Mouse (Mus musculus) liver, embryonic 11.5 days (tissue): ENCODE measurements at regions not wholly inside any gene's neighbourhood (a gene's known extent, or its start where the extent isn't known, plus 50 kb on each side); places are given as distances from the start of the nearest gene placed in this dataset.
A peak's percentile ranks its signal among the peaks of the same experiment; 100 is the strongest.

Source experiments
- ATAC-seq: fragments of 200-750 bp; cut with Nextera tagmentation; replicated peaks from 2 replicates; pipeline ENCODE4 v1.8.0; 2017; ENCODE audit warnings: moderate number of reproducible peaks, mild to moderate bottlenecking, moderate TSS enrichment, moderate library complexity; ENCODE audit not compliant: low FRiP score
- DNase-seq: peaks from one replicate; pipeline ENCODE4 v3.0.0-alpha.2; 2017; ENCODE audit warnings: low spot score
- H3K27ac ChIP-seq: fragments of 300-500 bp; sonication (generic); 2 replicates; pipeline ENCODE4 v1.5.1; 2014; ENCODE audit warnings: mild to moderate bottlenecking, low read depth, low read length, control low read depth
- H3K27me3 ChIP-seq: fragments of 300-500 bp; sonication (generic); replicated peaks from 2 replicates; pipeline ENCODE4 v1.6.1; 2014; ENCODE audit warnings: low read length, mixed read lengths; ENCODE audit not compliant: control insufficient read depth, insufficient read depth
- H3K36me3 ChIP-seq: fragments of 300-500 bp; sonication (generic); 2 replicates; pipeline ENCODE4 v1.6.1; 2014; ENCODE audit warnings: mild to moderate bottlenecking, low read length, moderate library complexity, mixed read lengths; ENCODE audit not compliant: control insufficient read depth, insufficient read depth
- H3K4me1 ChIP-seq: fragments of 300-500 bp; sonication (generic); replicated peaks from 2 replicates; pipeline ENCODE4 v1.6.1; 2014; ENCODE audit warnings: low read length, mixed read lengths; ENCODE audit not compliant: control insufficient read depth, insufficient read depth
- H3K4me2 ChIP-seq: fragments of 300-500 bp; sonication (generic); 2 replicates; pipeline ENCODE4 v1.6.1; 2014; ENCODE audit warnings: mild to moderate bottlenecking, control low read depth, moderate library complexity
- H3K4me3 ChIP-seq: fragments of 300-500 bp; sonication (generic); 2 replicates; pipeline ENCODE4 v1.5.1; 2014; ENCODE audit warnings: low read depth, low read length, control low read depth
- H3K9ac ChIP-seq: fragments of 300-500 bp; sonication (generic); 2 replicates; pipeline ENCODE4 v1.6.1; 2014; ENCODE audit warnings: low read depth, low read length, control low read depth
- H3K9me3 ChIP-seq: fragments of 300-500 bp; sonication (generic); 2 replicates; pipeline ENCODE4 v1.6.1; 2016; ENCODE audit warnings: low read length, inconsistent platforms, mixed read lengths; ENCODE audit not compliant: control insufficient read depth
- WGBS: fragments of 180-500 bp; shearing (Covaris S2); extraction: QIAGEN DNeasy Blood & Tissue Kit; methylation state at CpG from one replicate; pipeline ENCODE4 v1.1.7; 2014; 5-methylcytosine and 5-hydroxymethylcytosine counted together

- Histone ChIP-seq H3K36me3 (no peaks in the 10 kb centered on the region), H3K9ac (no peak overlapping the region), H3K9me3 (no peaks in the 10 kb centered on the region), H3K27ac (no peak overlapping the region), H3K4me3 (no peak overlapping the region), H3K27me3 (no peaks in the 10 kb centered on the region), H3K4me2 (no peak overlapping the region), H3K4me1 (peaks cover 9% of the 10 kb centered on the region)
- ATAC-seq (no peak), DNase-seq (no peak)
- WGBS: 90% methylated on average over 4 of the region's 4 CpGs
Measured at GRCm38 (mm10) chr2:79086280-79086679, 168.9 kb upstream of the Itga4 start.

GRCm38 (mm10) chr2:79086857-79087578 lies 168.2 kb upstream of the Itga4 start:
- Histone ChIP-seq H3K36me3 (no peaks in the 10 kb centered on the region), H3K27me3 (no peaks in the 10 kb centered on the region), H3K4me2 (peak overlapping the region; percentile 41), H3K4me1 (peaks cover 9% of the 10 kb centered on the region), H3K9ac (no peak overlapping the region), H3K9me3 (no peaks in the 10 kb centered on the region), H3K4me3 (peak overlapping the region; percentile 20; the same call in 1 of the 2 replicates), H3K27ac (peak overlapping the region; percentile 19; the same call in 1 of the 2 replicates)
- 43% methylated on average over 9 of the region's 9 CpGs for WGBS
- DNase-seq (no peak), ATAC-seq (no peak)

- Histone ChIP-seq H3K4me3 (peak overlapping the region; percentile 20; the same call in 1 of the 2 replicates), H3K27ac (peak overlapping the region; percentile 19; the same call in 1 of the 2 replicates), H3K9ac (no peak overlapping the region), H3K9me3 (no peaks in the 10 kb centered on the region), H3K27me3 (no peaks in the 10 kb centered on the region), H3K36me3 (no peaks in the 10 kb centered on the region), H3K4me1 (peaks cover 9% of the 10 kb centered on the region), H3K4me2 (peak overlapping the region; percentile 41)
- WGBS: 67% methylated on average over 9 of the region's 9 CpGs
- ATAC-seq (no peak), DNase-seq (no peak)
Measured at GRCm38 (mm10) chr2:79087600-79088205, 167.5 kb upstream of the Itga4 start.

- Histone ChIP-seq H3K4me1 (peaks cover 9% of the 10 kb centered on the region), H3K9me3 (no peaks in the 10 kb centered on the region), H3K27ac (no peak overlapping the region), H3K4me2 (no peak overlapping the region), H3K27me3 (no peaks in the 10 kb centered on the region), H3K36me3 (no peaks in the 10 kb centered on the region), H3K4me3 (no peak overlapping the region), H3K9ac (no peak overlapping the region)
- ATAC-seq: no peak
- DNase-seq: no peak
- 92% methylated on average over 2 of the region's 2 CpGs for WGBS
Measured at GRCm38 (mm10) chr2:79090273-79090672, 165.0 kb upstream of the Itga4 start.

- Histone ChIP-seq H3K4me3 (no peak overlapping the region), H3K27ac (no peak overlapping the region), H3K4me2 (no peak overlapping the region), H3K4me1 (no peaks in the 10 kb centered on the region), H3K9ac (no peak overlapping the region), H3K27me3 (no peaks in the 10 kb centered on the region), H3K36me3 (no peaks in the 10 kb centered on the region), H3K9me3 (no peaks in the 10 kb centered on the region)
- no peak for DNase-seq
- WGBS: 23% methylated on average over 1 of the region's 1 CpGs
- no peak for ATAC-seq
Measured at GRCm38 (mm10) chr2:79094298-79094697, 160.9 kb upstream of the Itga4 start.

- no peak for ATAC-seq
- no peaks in the 10 kb centered on the region for H3K36me3 ChIP-seq
- no peak overlapping the region for H3K27ac ChIP-seq
- H3K27me3 ChIP-seq: no peaks in the 10 kb centered on the region
- no peak overlapping the region for H3K4me2 ChIP-seq
- peaks cover 4% of the 10 kb centered on the region for H3K4me1 ChIP-seq
- H3K9ac ChIP-seq: no peak overlapping the region
- H3K4me3 ChIP-seq: no peak overlapping the region
- no peaks in the 10 kb centered on the region for H3K9me3 ChIP-seq
- DNase-seq: no peak
- 88% methylated on average over 3 of the region's 3 CpGs for WGBS
Measured at GRCm38 (mm10) chr2:79096532-79097251, 158.5 kb upstream of the Itga4 start.

GRCm38 (mm10) chr2:79099601-79100000 lies 155.6 kb upstream of the Itga4 start:
- Histone ChIP-seq H3K9me3 (no peaks in the 10 kb centered on the region), H3K27ac (no peak overlapping the region), H3K27me3 (no peaks in the 10 kb centered on the region), H3K36me3 (no peaks in the 10 kb centered on the region), H3K4me3 (no peak overlapping the region), H3K4me1 (peaks cover 4% of the 10 kb centered on the region), H3K9ac (no peak overlapping the region), H3K4me2 (no peak overlapping the region)
- DNase-seq: no peak
- peak; percentile 87 for ATAC-seq
- 68% methylated on average over 1 of the region's 1 CpGs for WGBS

GRCm38 (mm10) chr2:79111673-79112072 lies 143.6 kb upstream of the Itga4 start:
- Histone ChIP-seq H3K4me1 (no peaks in the 10 kb centered on the region), H3K4me3 (no peak overlapping the region), H3K9ac (no peak overlapping the region), H3K9me3 (no peaks in the 10 kb centered on the region), H3K36me3 (no peaks in the 10 kb centered on the region), H3K27ac (no peak overlapping the region), H3K4me2 (no peak overlapping the region), H3K27me3 (no peaks in the 10 kb centered on the region)
- no peak for ATAC-seq
- no peak for DNase-seq
- WGBS: 74% methylated on average over 1 of the region's 1 CpGs
